Mouse (Mus musculus): ENCODE results near the gene Zfp609. TPM values are rescaled to one million over a fixed set of nuclear protein-coding genes. Genes with fewer than 3 reads are reported as not detected.

The Zfp609 gene
- 10 to 100 TPM; 27.5 to 28.3 TPM for total RNA-seq (2021)
- long read RNA-seq, experiment 1, result 0 reads
- long read RNA-seq, experiment 2, partial matches to known transcripts, result 0 of 3 reads
- long read RNA-seq, experiment 2, other reads (novel, unspliced or antisense), result 3 of 3 reads

DNA sequence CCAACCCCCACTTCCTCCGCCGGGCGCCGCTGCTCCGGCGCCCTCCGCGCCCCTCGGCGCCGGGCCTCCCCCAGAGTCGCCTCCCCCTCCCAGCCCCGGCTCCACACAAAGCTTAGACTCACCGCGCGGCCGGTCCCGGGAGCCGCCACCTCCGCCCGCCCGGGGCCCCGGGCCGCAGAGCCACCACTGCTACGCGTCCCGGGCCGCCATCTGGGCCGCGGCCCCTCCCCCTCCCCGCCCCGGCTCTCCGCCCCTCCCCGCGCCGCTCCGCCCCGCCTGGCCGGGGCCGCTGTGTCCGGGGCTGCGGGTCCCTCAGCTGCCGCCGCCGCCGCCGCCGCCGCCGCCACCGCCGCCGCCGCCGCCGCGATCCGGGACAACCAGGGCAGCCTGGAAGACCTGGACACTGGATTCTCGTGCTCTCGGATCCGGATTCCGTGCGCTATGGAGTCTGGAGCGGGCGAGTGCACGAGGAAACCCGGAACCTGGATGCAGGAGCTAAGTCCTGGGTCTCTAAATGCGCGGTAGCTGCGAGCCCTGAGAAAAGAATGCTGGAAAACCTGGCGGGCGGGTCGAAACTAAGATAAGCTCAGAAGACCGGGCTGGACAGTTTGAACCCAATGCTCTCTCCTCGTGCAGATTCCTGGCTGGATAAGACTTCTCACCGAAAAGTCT, at the start of gene Zfp609:
Gene Zfp609 (minus strand): TSS at position 221 of the 672 bp plus-strand sequence.
- intact Hi-C loops (cut with DNase I), result loop anchor here (2.0 to 10.0 kb wide), 4 partner anchors 73 to 767 kb away; partner anchors contain the start of gene Usp3
- peak; percentile 97 to 98 for DNase-seq

DNA sequence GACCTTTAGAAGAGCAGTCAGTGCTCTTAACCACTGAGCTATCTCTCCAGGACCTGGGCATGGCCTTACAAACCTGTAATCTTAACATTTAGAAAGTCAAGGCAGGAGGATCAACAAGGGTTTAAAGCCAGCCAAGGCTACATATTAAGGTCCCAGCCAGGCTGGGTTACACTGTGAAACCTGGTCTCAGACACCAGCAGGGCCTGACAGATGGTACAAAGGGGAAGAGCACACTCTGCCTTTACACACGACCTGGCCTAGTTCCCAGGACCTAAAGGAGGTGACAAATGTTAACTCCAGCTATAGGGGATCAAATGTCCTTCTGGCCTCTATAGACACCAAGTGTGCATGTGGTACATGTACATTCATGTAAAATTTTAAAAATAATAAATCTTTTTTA, 32.3 kb upstream of the Zfp609 start:
- intact Hi-C loops (cut with DNase I), result no loop called here
- DNase-seq, result no peak

DNA sequence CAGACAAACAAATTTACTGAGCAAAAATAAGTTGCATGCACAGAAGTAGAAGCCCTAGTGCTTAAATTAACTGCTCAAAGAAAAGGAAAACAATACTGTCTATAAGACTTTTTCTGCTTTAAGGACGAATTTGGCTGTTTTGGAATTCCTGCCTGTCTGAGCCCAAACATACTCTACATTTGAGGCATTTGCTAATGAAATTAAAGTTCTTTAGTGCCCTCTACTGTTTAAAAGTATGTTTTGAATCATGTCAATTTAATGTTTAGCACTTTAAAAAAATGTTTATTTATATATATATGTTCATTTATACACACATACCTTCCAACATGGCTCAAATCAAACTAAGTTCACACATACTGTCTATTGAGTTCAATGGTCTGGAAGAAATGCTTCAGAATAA, 22.8 kb upstream of the Zfp609 start:
- intact Hi-C loops (cut with DNase I), result loop anchor here (2.0 to 5.0 kb wide), 2 partner anchors 185 to 243 kb away; no protein-coding TSS in a partner anchor
- DNase-seq, result no peak

DNA sequence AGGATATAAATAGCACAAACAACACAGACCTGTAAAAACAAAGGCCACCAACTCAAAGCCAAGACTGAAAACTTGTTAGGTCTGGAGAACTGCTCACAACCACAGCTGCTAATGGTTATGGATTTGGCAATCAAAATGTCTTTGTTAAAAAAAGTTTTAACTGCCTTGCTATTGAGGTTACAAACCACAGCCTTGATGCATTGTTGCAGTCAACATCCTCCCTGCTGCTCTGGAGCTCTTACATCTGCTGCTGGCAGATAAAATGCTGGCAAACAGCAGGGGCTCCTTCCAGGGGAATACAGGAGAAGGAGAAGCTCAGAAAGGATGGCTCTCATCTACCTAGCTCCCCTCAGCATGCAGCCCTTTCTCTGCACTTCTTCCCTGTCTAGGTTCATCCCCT, 20.8 kb upstream of the Zfp609 start:
- intact Hi-C loops (cut with DNase I), result loop anchor here (5.0 kb wide), 1 partner anchor 151 kb away; no protein-coding TSS in a partner anchor
- peak; percentile 30 to 50 for DNase-seq

DNA sequence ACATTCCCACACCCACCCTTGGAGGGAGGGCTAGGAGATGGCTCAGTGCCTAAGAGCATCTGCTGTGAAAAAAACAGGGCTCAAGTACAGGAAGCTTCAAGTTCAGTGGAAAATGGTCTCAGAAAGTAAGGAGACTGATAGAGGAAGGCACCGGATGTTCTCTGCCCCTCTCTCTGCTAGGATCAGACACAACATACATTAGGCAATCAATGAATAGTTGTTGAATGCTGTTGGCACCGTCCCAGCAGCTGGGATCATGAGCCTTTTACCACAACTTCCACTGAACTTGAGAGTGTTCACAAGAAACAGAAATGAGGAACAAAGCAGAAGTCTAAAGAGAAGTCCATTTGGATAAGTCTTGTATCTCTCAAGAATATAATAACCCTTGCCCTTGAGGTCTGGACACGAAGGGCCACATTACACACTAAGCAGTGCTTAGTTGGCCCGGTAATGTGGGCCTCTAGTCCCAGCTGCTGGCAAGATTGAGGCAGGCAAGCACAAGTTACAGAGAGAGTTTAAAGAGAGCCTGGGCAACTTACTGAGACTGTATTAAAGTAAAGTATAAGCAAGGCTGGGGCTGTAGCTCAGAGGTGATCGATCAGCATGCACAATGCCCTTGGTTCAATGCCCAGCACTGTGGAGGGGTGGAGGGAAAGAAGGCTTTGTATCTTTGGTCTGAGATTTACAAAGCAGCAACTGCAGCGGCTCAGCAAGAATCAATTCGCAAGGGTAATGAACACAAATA, 17.2 kb upstream of the Zfp609 start:
- DNase-seq, result peak; percentile 31 to 38
- intact Hi-C loops (cut with DNase I), result loop anchor here (5.0 kb wide), 1 partner anchor 147 kb away; no protein-coding TSS in a partner anchor

DNA sequence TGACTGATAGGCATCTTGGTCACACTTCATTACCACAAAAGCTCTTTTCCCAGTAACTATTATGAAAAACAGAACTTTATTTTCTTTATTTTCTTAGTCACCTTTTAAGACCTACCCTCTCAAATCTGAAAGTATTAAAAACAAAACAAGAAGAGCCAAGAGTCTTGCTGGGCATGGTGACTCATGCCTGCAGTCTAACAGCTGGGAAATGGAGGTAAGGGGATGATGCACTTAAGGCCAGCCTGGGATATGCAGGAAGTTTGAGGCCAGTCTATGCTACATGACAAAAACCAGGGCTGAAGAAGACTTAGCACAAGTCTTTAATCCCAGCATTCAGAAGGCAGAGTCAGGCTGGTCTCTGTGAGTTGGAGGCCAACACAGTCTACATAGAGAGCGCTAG, 12.5 kb upstream of the Zfp609 start:
- intact Hi-C loops (cut with DNase I), result no loop called here
- DNase-seq, result no peak

DNA sequence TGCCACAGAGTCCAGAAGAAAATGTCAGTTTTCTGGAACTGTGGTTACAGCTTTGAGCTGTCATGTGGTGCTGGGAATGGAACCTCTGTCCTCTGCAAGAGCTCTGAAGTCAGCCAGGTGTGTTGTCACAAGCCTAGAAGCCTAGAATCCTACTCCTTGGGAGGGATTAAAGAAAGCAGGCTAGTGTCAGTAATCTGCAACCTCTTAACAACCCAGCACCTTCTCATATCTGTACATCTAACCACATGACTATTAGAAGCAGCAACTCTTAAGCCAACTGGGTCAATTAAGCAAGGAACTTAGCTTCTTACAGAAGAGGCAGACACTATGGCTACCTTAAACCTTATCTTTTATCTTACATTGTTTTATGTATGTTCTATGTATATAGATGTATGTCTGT, 9.6 kb upstream of the Zfp609 start:
- DNase-seq, result no peak
- intact Hi-C loops (cut with DNase I), result no loop called here

DNA sequence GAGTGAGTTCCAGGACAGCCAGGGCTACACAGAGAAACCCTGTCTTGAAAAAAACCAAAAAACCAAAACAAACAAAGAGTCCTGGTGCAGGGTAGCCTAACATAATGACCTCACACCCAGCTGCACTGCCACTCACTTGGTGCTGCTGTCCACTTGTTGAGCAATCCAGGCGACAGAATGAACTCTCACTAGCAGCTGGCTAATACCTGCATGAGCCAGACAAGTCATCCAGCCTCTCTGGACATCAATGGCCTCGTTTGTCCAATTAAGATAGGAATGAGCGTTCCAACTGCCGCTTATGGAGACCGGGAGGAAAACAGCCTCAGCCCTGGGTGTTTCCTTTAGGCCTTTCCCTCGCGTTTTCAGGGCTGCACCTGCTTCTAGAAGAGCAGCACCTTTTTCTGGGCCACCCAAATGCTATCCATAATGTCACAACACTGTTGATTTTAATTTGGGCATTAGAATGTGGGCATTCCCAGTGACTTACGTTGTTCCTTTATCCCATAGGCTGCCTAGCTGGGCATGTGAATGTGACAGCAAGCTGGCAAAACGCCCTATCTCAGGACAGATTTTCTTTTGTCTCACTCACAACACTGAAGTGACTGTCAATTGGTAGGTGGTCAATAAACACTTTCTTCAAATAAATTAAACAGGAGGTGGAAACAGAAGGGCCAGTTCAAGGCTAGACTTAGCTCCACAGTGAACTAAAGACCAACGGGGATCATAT, 7.4 kb upstream of the Zfp609 start:
- no peak for DNase-seq
- intact Hi-C loops (cut with DNase I), result no loop called here

DNA sequence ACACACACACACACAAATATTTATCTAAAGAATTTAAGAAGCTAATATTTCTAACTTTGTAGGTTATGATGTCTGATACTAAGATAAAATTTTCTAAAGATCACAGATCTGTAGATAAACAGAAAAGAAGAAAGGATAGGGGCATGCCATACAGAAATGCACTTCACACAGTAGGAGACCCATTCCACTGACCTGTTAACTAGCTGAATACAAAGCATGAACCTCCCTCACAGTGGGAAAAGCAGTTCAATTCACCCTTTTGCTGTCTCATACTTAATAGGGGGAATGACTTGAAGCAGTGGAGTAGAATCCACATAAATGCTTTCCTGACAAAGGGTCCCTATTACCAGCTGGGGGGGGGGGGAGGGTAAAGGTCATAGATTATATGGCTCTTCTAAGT, 6.3 kb upstream of the Zfp609 start:
- intact Hi-C loops (cut with DNase I), result no loop called here
- DNase-seq, result no peak

DNA sequence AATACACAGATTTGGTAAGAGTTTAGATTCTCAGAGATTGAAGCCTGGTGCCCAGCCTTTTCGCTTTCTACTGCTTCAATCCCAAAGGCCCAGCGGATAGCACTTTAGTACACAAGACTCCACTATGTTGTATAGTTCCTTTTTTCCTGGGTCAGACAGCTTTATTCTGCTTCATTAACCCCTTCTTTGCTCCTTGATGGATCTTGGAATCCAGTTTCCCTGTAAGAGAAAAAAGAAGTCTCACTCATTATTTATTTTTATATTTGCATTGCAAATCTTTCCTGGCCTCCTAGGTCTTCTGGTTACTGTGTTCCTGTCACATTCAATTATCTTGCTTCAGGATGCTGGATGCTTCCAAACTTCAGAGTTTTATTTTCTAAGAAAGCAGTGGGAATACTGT, 5.9 kb upstream of the Zfp609 start:
- intact Hi-C loops (cut with DNase I), result no loop called here
- no peak for DNase-seq

DNA sequence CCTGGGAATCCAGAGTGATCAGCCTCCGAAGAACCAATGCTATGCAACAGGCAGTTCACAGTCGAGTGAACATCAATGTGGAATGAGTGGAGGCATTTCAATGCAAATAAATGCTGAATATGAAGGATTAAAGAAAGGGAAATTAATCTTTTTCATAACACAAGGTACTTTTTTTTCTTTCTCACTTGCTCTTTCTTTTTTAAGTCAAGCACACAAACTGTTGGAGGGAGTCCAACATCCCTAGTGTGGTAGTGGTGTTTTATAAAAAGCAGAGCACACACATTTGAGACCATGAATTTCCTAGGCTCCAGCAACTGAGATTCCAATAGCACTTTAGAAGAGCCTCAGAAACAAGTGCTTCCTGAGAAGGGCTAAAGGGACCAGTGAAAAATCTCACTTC, 4.7 kb upstream of the Zfp609 start:
- intact Hi-C loops (cut with DNase I), result no loop called here
- no peak for DNase-seq

DNA sequence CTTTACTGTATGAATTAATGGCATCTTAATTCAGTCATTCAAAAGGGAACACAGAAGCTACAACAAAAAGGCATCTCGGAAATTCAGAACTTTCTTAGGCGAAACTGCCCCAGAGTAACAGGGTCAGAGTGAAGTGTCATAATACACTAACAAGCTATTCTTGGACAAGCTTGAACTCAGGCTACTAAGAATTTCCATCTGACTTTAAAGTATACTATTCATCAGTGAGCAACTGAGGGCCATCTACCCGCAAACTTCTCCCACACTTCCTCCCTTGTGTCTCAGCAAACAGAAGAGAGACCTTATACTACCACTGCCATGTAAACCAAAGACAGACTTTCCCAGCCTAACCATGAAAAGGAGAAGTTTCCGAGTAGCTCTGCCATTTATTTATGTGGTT, 3.8 kb upstream of the Zfp609 start:
- no peak for DNase-seq
- intact Hi-C loops (cut with DNase I), result no loop called here

DNA sequence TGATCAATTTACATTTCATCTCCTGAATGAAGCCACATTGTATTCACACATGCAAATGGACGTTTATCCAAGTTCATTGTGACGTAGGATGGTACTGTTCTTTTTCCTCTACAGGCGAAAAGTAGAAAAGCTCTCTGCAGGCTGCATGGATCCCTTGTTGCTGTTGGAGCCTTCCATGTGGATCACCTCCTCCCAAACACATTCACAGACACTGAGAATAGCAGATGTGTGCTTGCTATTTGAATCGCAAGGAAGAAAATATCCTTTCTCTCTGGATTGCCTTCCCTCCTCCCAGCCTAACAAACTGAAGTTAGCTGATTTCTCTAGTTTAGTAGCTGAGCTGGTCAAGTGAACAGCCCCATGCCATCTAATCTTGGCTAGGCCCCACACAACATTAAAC, 2.9 kb upstream of the Zfp609 start:
- intact Hi-C loops (cut with DNase I), result no loop called here
- DNase-seq, result no peak

DNA sequence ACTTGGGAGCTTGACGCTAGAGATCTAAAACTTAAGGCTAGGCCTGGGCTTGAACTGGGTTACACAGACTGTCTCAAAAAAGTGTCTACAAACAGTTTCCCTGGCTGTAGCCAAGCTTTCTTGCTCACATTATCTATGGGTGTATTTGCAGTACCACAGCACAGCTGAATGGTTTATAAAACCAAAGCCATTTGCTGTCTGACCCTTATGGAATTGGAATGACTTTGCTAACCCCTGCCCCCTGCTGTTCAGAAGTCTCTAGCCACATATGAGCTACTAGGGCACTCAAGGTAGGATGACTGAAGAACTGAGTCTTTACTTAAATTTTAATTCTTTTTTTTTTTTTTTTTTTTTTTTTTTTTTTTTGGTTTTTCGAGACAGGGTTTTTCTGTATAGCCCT, 2.0 kb upstream of the Zfp609 start:
- peak; percentile 56 to 71 for DNase-seq
- intact Hi-C loops (cut with DNase I), result loop anchor here (1.0 to 10.0 kb wide), 5 partner anchors 75 to 765 kb away; partner anchors contain the start of gene Usp3

DNA sequence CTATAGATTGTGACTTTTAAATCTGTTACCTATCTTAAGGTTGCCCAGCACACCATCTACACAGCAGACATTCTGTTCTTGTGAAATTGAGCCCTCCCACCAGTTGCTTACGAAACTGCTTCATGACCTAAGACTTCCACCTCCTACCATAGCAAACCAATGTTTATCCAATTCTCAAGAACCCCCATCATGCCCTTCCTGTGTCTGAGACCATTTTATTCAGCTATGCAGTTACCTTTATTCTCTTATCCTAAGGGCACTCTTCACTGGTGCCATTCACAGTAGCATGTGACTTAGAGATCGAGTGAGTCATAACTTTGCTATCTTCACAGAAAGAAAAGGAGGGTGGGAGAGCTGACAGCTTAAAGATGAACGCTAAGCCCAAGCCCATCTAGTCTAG, 1.1 kb upstream of the Zfp609 start:
- intact Hi-C loops (cut with DNase I), result loop anchor here (2.0 to 10.0 kb wide), 4 partner anchors 74 to 766 kb away; partner anchors contain the start of gene Usp3
- no peak for DNase-seq

DNA sequence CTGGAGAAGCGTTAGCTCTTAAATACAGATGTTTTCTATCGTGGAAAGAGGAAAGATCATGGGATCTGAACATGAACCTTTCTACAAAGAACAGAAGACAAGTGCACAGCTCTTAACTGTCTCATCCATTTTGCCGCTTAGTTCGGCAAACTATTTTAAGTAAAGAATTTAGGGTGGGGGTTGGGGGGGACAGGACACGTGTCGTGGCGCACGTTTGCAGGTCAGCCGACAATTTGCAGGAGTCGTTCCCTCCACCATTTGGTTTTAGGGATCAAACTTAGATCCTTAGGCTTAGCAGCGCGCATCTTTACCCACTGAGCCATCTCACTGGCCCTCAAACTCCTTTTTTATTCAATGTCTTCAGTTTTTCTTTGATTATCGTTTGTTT, 646 bp upstream of the Zfp609 start:
- intact Hi-C loops (cut with DNase I), result loop anchor here (2.0 to 10.0 kb wide), 4 partner anchors 73 to 767 kb away; partner anchors contain the start of gene Usp3
- no peak for DNase-seq

DNA sequence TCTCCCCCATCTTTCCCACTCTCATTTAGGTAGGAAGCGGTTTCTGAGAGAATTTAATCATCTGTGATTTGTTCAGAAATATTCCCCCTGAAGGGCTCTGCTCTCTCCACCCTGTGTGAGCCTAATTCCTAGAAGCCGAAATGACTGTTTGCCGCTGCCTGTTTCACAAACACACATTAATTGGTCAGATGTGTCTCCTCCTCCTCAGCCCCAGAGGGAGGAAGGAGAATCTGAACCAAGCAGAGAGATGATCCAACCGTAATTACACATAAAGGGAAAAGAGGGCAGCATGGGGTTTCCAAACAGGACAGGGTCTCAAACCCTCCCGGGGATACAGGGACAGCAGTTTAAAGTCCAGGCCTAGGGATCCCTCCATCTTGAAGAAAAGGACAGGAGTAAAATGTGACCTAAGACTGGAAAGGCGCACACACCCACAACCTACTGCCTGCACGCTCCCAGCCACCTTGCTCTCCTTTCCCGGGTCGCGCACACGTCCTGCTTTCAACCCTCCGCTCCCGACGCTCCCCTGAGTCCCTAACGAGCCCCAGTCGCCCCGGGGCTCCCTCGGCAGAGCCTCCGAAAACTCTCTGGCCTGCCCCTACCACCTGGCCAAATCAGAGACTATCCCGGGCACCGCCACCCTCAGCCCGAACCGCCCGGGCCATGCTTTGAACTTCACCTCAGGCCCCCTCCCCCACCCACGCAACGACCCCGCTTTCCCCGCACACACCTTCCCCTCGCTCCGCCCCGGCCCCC, 598 bp downstream of the Zfp609 start:
- intact Hi-C loops (cut with DNase I), result loop anchor here (10.0 kb wide), 2 partner anchors 72 to 768 kb away; partner anchors contain the start of gene Usp3
- peak in 1 of 2 experiments; percentile 42 for DNase-seq

DNA sequence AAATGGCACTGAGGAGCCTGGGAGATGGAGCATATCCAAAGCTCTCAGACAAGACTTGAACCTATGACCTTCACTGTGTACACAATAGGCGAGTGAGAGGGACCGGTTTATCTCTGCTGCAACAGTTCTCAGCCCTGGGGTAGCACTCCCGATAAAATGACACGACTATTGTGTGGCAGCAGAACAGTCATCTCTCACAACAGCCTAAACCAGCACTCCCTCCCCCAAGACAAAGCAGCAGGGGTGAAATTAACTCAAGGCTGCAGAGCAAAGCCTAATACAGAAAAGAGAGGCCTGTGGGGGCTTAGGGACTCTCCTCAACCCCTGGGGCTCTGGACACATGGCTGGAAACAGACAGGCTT, 1.2 kb downstream of the Zfp609 start:
- intact Hi-C loops (cut with DNase I), result loop anchor here (10.0 kb wide), 2 partner anchors 71 to 769 kb away; partner anchors contain the start of gene Usp3

DNA sequence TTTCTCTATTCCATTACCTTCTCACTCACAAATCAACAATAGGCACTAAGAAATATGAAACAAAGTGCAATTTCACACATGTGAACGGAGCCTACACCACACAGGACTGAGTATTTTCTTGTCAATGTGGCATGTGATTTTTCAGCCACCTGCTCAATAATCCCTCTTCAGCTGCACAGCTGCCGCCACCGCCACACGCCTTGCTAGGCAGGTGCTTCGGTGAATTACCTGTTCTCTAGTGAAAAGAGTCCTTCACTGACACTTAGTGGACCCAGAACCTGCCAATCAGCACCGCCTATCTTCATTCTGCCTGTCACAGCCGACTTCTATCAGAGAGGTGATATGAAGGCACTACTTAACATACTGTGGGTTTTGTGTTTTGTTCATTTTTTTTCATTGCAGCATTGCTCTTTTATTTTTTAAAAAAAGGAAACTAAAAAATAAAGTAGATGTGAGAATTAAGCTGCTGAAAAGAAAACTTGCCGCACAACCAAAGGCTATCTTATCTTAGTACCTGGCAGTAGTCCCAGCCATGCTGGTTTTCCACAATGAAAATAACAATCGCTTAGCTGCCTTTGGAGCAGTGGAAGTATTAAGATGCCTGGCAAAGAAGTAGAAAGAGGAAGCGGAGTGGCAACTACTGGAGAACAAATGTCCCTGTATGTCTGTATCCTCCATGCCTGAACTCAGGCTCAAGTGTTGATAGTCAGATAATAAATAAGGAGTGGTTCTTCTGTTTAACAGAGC, 3.5 kb downstream of the Zfp609 start:
- intact Hi-C loops (cut with DNase I), result loop anchor here (10.0 kb wide), 2 partner anchors 69 to 771 kb away; partner anchors contain the start of gene Usp3
- peak; percentile 26 to 40 for DNase-seq

More for the DNA sequence above, 1.2 kb downstream of the Zfp609 start:
- DNase-seq, result peak in 1 of 2 experiments; percentile 20

All from heart, postnatal 14 days (tissue).